Mouse (Mus musculus) thymus, adult 2 months (tissue): Measurements from ENCODE around the gene Vps53.

Source experiments
- CTCF ChIP-seq: fragments of 200-500 bp; IDR thresholded peaks from 2 replicates; pipeline ENCODE4 v1.5.1; 2012; ENCODE audit warnings: mild to moderate bottlenecking, control low read depth, low read length, moderate library complexity, borderline replicate concordance; ENCODE audit not compliant: control insufficient read depth, poor library complexity, insufficient read depth; ENCODE audit errors: extremely low read depth
- POLR2A ChIP-seq: fragments of 200-500 bp; IDR thresholded peaks from 2 replicates; pipeline ENCODE4 v1.6.1; 2012; ENCODE audit warnings: mild to moderate bottlenecking, low read length, control low read depth, moderate library complexity; ENCODE audit not compliant: control insufficient read depth, poor library complexity, insufficient read depth; ENCODE audit errors: extremely low read depth

GRCm38 (mm10) chr11:76106551-76107496 is 72.6 kb downstream of the Vps53 start:
- no peak for TF ChIP-seq POLR2A
- no peak for TF ChIP-seq CTCF
